Mouse (Mus musculus) lung, postnatal 0 days (tissue): ENCODE data around the gene Elmo1. TPM values are rescaled to one million over a fixed set of nuclear protein-coding genes. Genes with fewer than 3 reads are reported as not detected.
A peak's percentile ranks its signal among the peaks of the same experiment; 100 is the strongest.

Experiments
- ATAC-seq: fragments of 200-750 bp; cut with Nextera tagmentation; 2 replicates; pipeline ENCODE4 v1.8.0; 2017; ENCODE audit warnings: moderate library complexity
- DNase-seq: peaks from one replicate; pipeline ENCODE4 v3.0.0-alpha.2; 2016; ENCODE audit warnings: low spot score
- H3K27ac ChIP-seq: fragments of 300-500 bp; sonication (generic); 2 replicates; pipeline ENCODE4 v1.5.1; 2014; ENCODE audit warnings: antibody characterized with exemption, mild to moderate bottlenecking, low read length, mixed read lengths
- H3K27me3 ChIP-seq: fragments of 300-500 bp; sonication (generic); replicated peaks from 2 replicates; pipeline ENCODE4 v1.6.1; 2014; ENCODE audit warnings: low read length, mixed read lengths; ENCODE audit not compliant: insufficient read depth
- H3K36me3 ChIP-seq: fragments of 300-500 bp; sonication (generic); 2 replicates; pipeline ENCODE4 v1.6.1; 2014; ENCODE audit warnings: low read length, mixed read lengths; ENCODE audit not compliant: insufficient read depth
- H3K4me1 ChIP-seq: fragments of 300-500 bp; sonication (generic); 2 replicates; pipeline ENCODE4 v1.6.1; 2014; ENCODE audit warnings: antibody characterized with exemption, low read depth, low read length, mixed read lengths; ENCODE audit not compliant: insufficient read depth
- H3K4me2 ChIP-seq: fragments of 300-500 bp; sonication (generic); replicated peaks from 2 replicates; pipeline ENCODE4 v1.6.1; 2014; ENCODE audit warnings: low read depth, mild to moderate bottlenecking, low read length, moderate library complexity, mixed read lengths
- H3K4me3 ChIP-seq: fragments of 300-500 bp; sonication (generic); 2 replicates; pipeline ENCODE4 v1.5.1; 2014; ENCODE audit warnings: low read depth, low read length
- H3K9ac ChIP-seq: fragments of 300-500 bp; sonication (generic); replicated peaks from 2 replicates; pipeline ENCODE4 v1.6.1; 2014; ENCODE audit warnings: low read depth, mild to moderate bottlenecking
- H3K9me3 ChIP-seq: fragments of 300-500 bp; sonication (generic); 2 replicates; pipeline ENCODE4 v1.6.1; 2016; ENCODE audit warnings: low read length, mixed read lengths
- CTCF ChIP-seq: IDR thresholded peaks from 2 replicates; pipeline ENCODE4 v1.5.1; 2016; ENCODE audit warnings: antibody characterized with exemption, mild to moderate bottlenecking
- EP300 ChIP-seq: IDR thresholded peaks from 2 replicates; pipeline ENCODE4 v1.6.1; 2016; ENCODE audit warnings: antibody characterized with exemption, mild to moderate bottlenecking, control low read depth
- WGBS: fragments of 180-500 bp; shearing (Covaris S2); extraction: QIAGEN DNeasy Blood & Tissue Kit; methylation state at CpG from one replicate; pipeline ENCODE4 v1.1.7; 2014; 5-methylcytosine and 5-hydroxymethylcytosine counted together
- polyA plus RNA-seq: library from polyadenylated mRNA; unstranded; fragments of >200 nt; fragmentation: Nextera tagmentation; extraction: Ambion mirVana; gene quantifications from 2 replicates; pipeline ENCODE4 v1.2.1, GENCODE M21; 2015

Gene Elmo1
- polyA plus RNA-seq, 1 experiment from 2014 or later, result 20.8 TPM

GRCm38 (mm10) chr13:20150130-20150835 is 59.9 kb downstream of the Elmo1 start:
- Histone ChIP-seq H3K9me3 (no peaks in the 10 kb centered on the region), H3K4me1 (peaks cover 9% of the 10 kb centered on the region; the same call in 1 of the 2 replicates), H3K27me3 (no peaks in the 10 kb centered on the region), H3K27ac (no peak overlapping the region), H3K4me3 (no peak overlapping the region), H3K36me3 (no peaks in the 10 kb centered on the region), H3K4me2 (no peak overlapping the region), H3K9ac (no peak overlapping the region)
- DNase-seq (no peak), ATAC-seq (no peak)
- WGBS, result 72% methylated on average over 11 of the region's 11 CpGs
- TF ChIP-seq CTCF, result no peak

GRCm38 (mm10) chr13:20151302-20151978 is 61.0 kb downstream of the Elmo1 start:
- Histone ChIP-seq H3K4me3 (no peak overlapping the region), H3K4me1 (peaks cover 9% of the 10 kb centered on the region; the same call in 1 of the 2 replicates), H3K27me3 (no peaks in the 10 kb centered on the region), H3K9ac (no peak overlapping the region), H3K4me2 (no peak overlapping the region), H3K27ac (no peak overlapping the region), H3K9me3 (no peaks in the 10 kb centered on the region), H3K36me3 (no peaks in the 10 kb centered on the region)
- DNase-seq (peak; percentile 27), ATAC-seq (no peak)
- 60% methylated on average over 4 of the region's 4 CpGs for WGBS
- no peak for TF ChIP-seq CTCF
- no peak for TF ChIP-seq EP300

GRCm38 (mm10) chr13:20157059-20157458 is 66.7 kb downstream of the Elmo1 start:
- Histone ChIP-seq H3K4me2 (no peak overlapping the region), H3K4me1 (peaks cover 12% of the 10 kb centered on the region; the same call in 1 of the 2 replicates), H3K36me3 (no peaks in the 10 kb centered on the region), H3K4me3 (no peak overlapping the region), H3K9me3 (no peaks in the 10 kb centered on the region), H3K9ac (no peak overlapping the region), H3K27ac (no peak overlapping the region), H3K27me3 (no peaks in the 10 kb centered on the region)
- 74% methylated on average over 1 of the region's 1 CpGs for WGBS
- DNase-seq (no peak), ATAC-seq (no peak)
- no peak for TF ChIP-seq EP300
- no peak for TF ChIP-seq CTCF

GRCm38 (mm10) chr13:20157529-20157928 is 67.1 kb downstream of the Elmo1 start:
- TF ChIP-seq EP300, result no peak
- no peak for TF ChIP-seq CTCF
- DNase-seq, result no peak
- 55% methylated on average over 5 of the region's 5 CpGs for WGBS
- H3K9ac ChIP-seq, result no peak overlapping the region
- H3K9me3 ChIP-seq, result no peaks in the 10 kb centered on the region
- no peaks in the 10 kb centered on the region for H3K36me3 ChIP-seq
- no peak overlapping the region for H3K4me3 ChIP-seq
- no peak overlapping the region for H3K4me2 ChIP-seq
- no peak for ATAC-seq
- peaks cover 12% of the 10 kb centered on the region; the same call in 1 of the 2 replicates for H3K4me1 ChIP-seq
- H3K27me3 ChIP-seq, result no peaks in the 10 kb centered on the region
- H3K27ac ChIP-seq, result no peak overlapping the region

GRCm38 (mm10) chr13:20163339-20163954 is 73.1 kb downstream of the Elmo1 start:
- Histone ChIP-seq H3K9ac (no peak overlapping the region), H3K4me2 (no peak overlapping the region), H3K9me3 (no peaks in the 10 kb centered on the region), H3K4me1 (peaks cover 7% of the 10 kb centered on the region; the same call in 1 of the 2 replicates), H3K27me3 (no peaks in the 10 kb centered on the region), H3K36me3 (no peaks in the 10 kb centered on the region), H3K27ac (no peak overlapping the region), H3K4me3 (no peak overlapping the region)
- DNase-seq (peak; percentile 57), ATAC-seq (peak; percentile 12; the same call in 1 of the 2 replicates)
- no peak for TF ChIP-seq EP300
- TF ChIP-seq CTCF, result no peak
- WGBS, result 37% methylated on average over 10 of the region's 10 CpGs

- no peak for TF ChIP-seq EP300
- no peak for TF ChIP-seq CTCF
- DNase-seq (no peak), ATAC-seq (no peak)
- H3K4me3 ChIP-seq, result no peak overlapping the region
- no peaks in the 10 kb centered on the region for H3K9me3 ChIP-seq
- 27% methylated on average over 2 of the region's 2 CpGs for WGBS
- H3K27me3 ChIP-seq, result no peaks in the 10 kb centered on the region
- H3K4me1 ChIP-seq, result peaks cover 7% of the 10 kb centered on the region; the same call in 1 of the 2 replicates
- H3K36me3 ChIP-seq, result no peaks in the 10 kb centered on the region
- H3K9ac ChIP-seq, result no peak overlapping the region
- H3K27ac ChIP-seq, result no peak overlapping the region
- no peak overlapping the region for H3K4me2 ChIP-seq
Observed at GRCm38 (mm10) chr13:20164837-20165236, 74.4 kb downstream of the Elmo1 start.
